Mouse (Mus musculus): ENCODE measurements around the gene Scgn. TPM values are rescaled to one million over a fixed set of nuclear protein-coding genes. Genes with fewer than 3 reads are reported as not detected.

The Scgn gene
- 2.7 and 2.9 TPM in 2 replicates for total RNA-seq (2021)
- long read RNA-seq, experiment 1, partial matches to known transcripts = 0 of 4 reads
- long read RNA-seq, experiment 1, other reads (novel, unspliced or antisense) = 0 of 4 reads
- long read RNA-seq, experiment 2, transcript Scgn-201 (11 exons, 1,412 nt) = major isoform, 6 of 6 reads
- long read RNA-seq, experiment 2, partial matches to known transcripts = 0 of 6 reads
- long read RNA-seq, experiment 2, other reads (novel, unspliced or antisense) = 0 of 6 reads

DNA sequence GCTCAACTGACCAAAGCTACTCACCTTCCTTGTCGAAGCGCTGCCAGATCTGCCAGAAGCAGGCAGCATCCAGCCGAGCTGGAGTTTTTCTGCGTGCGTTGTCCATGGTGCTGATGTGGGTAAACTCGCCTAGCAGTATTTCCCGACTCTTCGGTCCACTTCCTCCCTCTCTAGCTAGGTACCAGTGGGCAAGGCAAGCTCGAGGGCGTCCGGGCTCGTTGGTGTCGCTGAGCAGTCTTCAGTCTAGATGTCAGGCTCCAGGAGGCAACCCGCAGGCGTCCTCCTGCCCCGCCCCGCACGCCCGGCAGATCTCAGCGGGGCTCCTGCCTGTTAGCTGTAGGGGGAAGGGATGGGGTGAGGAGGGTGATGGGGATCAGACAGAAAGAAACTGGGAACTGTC is at the start of gene Scgn:
Gene Scgn (minus strand): TSS at position 287 of the 400 bp plus-strand sequence.
- peak; percentile 81 for DNase-seq

DNA sequence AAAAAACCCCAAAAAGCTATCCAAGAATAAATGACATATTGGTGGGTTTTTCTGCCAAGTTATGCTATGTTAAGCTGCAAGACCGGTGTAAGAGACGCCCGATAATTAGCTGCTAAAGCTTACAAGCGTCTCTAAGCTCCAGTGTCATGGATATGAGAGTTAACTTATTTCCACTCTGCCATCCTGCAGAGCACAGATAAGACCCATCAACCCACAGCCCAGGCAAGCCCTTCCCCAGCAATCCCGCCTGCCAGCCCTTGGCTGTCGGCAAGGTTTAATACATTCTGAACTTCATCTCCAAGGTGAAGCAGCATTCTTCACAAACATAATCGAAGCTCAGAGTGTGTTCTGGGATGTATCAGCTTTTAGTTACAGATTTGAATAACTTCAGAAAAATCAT is 49.2 kb upstream of the Scgn start:
- no peak for DNase-seq

- DNase-seq = no peak
Observed at GRCm38 (mm10) chr13:24037502-24037901, 46.5 kb upstream of the Scgn start.

DNA sequence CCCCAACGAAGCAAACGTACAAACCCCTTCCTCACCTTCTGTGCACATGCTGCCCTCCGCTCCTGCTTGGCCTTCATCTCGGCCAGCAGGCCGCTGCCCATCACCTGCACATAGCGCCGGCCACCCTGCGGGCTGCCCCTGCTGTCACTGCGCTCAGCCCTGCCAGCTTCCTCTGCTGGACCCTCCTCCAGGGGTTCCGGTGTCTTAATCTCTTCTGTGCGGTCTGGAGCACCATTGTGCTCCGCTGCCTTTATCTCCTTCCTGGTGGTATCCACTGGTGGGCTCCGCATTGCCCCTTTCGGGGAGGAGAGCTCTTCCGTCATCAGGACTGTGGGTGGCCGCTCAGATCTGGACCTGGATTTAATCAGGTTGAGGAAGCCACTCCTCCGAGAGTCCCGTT is 45.1 kb upstream of the Scgn start:
- no peak for DNase-seq

DNA sequence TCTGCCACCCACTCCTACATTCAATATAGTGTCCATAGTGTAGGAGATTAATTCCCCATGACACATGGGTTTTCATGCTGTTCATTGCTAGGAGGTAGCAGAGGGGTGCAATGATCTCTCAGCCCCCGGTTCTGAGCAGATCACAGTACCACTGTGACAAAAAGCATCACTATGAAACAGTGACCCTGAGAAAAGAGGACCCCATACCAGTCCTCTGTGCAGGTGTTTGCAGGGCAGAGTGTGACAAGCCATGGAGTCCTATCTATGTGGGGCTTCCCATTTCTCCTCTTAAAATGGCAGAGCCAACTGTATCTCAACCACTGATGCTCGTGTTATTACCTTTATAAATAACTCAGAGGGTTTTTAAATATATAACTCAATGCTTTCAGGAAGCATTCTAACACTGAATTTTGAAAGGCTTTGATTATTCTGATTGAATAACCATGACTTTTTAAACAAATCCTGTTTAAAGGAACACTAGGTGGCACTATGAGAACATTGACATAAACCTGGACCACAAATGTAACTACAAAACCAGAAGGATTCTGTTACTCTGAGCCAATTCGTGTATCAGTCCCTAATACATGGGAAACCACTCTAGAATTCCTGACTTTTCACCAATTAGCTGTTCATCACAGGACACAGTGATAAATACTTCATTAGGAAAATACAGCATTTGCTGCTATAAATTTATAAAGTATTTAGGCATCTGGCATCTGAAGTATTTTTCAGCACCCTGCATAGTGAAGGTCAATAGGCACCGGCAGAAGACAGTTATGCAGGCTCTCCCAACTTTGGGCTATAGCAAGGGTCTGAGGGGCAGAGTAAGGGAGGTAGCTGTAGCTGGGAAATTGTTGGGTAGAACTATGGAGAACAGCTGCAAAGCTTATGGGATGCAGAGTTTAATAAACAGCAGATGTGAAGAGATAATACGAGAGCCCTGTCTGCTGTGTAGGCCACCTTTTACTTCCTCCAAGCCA is 36.5 kb upstream of the Scgn start:
- DNase-seq = no peak

DNA sequence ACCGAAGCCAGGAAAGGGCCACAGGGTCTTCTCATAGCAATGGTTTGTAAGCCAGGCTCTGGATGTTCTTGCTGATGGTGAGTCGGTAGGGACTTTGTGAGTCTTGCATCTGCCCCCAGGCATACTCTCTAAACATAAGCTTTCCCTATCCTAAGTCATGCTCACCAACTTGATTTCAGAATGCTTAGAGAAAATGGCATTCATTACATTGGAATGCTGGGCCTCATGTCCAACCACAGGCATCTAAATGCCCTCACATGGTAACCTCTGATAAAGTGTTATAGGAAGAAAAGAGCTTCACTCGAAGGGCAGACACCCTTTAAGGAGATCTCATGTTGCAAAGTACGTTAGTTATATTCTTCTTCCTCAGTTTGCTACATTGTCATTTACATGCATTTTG is 27.5 kb upstream of the Scgn start:
- no peak for DNase-seq

GRCm38 (mm10) chr13:24005528-24005927 is 14.5 kb upstream of the Scgn start:
- DNase-seq = no peak

DNA sequence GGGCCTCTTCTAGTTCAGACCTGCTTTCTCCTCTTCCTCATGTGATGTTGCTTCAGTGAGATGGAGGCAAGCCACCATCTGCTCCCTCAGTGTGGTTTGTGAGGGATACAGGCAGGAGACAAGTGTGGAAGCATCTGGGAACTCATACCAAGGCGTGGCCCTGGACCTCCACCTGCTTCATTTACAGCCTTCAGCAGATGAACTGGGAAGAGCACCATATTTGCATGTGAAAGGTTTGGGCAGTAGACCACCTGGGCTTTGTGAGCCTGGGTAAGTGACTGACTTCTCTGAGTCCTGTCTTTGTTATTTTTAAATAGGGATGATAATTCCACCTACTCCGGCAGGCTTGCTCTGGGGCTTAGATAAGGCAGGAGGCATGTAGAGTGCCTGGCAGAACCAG is 10.8 kb upstream of the Scgn start:
- no peak for DNase-seq

- DNase-seq = no peak
Observed at GRCm38 (mm10) chr13:24001081-24001480, 10.1 kb upstream of the Scgn start.

DNA sequence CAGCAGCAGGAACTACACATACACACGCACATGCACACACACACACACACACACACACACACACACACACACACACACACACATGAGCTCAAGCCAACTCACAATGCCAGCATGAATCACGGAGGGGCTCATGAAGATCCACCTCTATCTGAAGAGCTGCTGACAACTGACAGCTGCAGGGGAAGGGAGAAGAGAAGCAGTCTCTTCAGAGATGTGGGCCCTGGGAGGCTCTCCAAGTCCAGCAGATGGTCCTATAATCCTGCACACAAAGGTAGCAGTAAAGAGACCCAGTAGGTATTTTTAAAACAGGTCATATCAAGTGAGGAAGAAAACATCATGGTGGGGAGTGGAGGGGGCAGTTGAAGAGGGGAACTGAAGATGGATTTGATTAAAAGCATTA is 7.8 kb upstream of the Scgn start:
- DNase-seq = no peak

GRCm38 (mm10) chr13:23994756-23995155 is 3.7 kb upstream of the Scgn start:
- DNase-seq = no peak

DNA sequence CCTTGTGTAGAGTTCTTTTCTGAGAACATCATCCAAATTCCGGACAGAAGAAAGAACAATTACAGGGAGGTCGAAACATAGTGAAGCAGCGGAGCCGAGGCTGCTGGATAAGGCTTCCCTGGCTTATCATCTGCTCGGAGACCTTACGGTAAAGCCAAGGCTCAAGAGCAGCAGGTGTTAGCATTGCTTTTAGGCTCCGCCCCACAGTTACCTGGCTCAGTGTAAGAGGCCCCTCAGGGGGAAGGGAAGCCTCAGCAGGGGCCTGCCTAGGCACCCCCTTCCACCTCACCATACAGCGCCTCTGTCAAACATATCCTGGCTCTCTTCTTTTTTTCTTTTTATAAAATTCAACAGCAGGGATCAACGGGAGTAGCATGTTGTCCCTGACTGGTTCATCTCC is 3.0 kb upstream of the Scgn start:
- DNase-seq = no peak

DNA sequence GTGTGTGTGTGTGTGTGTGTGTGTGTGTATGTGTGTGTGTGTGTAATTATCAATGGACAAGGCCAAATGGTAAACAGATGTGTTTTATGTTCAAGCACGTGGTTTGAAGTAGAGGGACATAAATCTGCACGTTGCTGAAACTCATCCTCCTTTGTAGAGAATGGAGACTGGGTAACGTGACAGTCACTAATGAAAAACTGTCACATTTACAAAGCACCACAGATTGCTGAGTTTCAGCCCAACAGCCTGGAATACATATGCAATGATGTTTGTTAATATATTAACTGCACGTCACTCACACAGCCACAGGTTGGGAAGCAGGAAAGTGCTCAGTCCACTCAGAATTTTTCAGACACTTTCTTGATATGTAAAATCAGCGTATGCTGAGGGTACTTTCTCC is 563 bp downstream of the Scgn start:
- no peak for DNase-seq

DNA sequence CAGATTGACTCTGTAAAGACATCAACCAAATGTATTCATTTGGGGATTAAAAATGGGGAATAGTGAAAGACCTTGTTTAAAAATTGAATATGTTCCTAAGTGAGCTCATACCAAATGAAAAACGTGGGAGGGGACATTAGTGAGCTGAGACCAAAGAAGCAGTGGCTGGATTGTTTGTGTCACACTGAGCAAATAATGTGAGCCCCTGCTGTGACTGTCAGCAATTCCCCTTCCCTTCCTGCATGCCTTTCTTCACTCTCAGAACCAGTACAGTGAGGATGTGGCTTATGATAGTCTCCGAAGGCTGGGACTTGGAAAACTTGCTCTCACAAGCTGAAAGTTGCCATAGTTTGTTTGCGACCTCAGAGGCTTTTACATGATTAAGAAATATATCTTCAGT is 5.9 kb downstream of the Scgn start:
- DNase-seq = no peak

- DNase-seq = no peak
Observed at GRCm38 (mm10) chr13:23972271-23972670, 18.7 kb downstream of the Scgn start.

GRCm38 (mm10) chr13:23971870-23972269 is 19.1 kb downstream of the Scgn start:
- DNase-seq = no peak

- DNase-seq = no peak
Observed at GRCm38 (mm10) chr13:23964909-23965308, 26.1 kb downstream of the Scgn start.

DNA sequence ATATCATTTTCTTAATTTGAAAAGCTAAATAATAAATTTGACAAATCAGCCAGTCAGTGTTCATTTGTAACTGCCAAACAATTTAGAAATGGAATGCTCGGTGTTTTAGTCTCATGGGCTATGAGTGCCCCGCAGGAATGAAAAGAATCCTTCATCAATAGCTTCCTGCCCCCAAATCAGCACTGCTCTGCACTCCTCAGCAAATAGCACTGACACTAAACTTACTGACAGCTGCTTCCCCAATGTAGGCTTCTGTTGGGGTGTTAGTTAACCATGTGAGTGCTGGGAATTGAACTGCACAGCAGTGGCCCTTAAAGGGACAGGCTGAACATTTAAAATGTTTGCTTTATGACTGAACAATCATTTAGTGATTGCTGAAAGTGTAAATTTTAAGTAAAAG is 31.2 kb downstream of the Scgn start:
- no peak for DNase-seq

DNA sequence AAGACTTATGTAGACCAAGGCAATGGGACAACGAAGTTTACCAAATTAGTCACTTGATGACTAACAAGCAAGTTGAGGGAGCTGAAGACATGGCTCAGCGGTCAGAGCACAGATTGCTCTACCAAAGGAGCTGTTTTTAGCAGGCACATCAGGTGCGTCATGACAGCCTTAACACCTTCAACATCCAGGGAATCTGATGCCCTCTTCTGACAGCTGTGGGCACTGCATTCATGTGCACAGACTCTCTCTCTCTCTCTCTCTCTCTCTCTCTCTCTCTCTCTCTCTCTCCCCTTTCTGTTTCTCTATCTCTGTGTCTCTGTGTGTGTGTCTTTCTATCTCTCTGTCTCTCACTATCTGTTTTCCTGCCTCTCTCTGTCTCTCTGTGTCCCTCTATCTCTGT is 40.1 kb downstream of the Scgn start:
- peak; percentile 66 for DNase-seq

DNA sequence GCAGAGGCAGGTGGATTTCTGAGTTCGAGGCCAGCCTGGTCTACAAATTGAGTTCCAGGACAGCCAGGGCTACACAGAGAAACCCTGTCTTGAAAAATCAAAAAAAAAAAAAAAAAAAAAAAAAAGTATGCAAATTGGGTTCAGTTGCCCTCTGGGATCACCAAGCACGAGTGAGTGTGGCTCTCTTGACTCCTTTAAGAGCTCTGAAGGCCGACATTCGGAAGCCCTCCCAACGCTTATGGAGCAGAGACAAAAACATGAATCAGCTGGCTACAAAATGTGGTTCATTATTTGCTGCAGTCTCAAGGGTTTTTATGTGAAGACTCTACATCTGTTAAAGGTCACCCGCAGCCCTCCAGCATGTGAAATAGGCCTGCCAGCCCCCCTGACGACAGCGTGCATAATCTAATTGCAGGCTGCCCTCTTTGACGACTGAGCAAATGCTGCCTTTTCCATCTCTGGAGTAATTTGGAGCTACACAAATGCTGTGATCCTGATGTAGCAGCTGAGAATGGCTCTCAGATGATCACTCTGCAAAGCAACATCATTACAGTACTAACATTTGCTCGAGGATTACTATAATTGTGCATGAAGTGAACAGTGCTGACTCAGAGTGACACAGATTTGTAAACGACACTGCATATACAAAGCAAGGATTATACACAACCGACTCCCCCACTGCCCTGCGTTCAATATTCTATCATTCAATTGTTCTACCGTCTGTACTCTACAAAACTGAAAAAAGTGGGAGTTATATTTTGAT is 41.3 kb downstream of the Scgn start:
- no peak for DNase-seq

DNA sequence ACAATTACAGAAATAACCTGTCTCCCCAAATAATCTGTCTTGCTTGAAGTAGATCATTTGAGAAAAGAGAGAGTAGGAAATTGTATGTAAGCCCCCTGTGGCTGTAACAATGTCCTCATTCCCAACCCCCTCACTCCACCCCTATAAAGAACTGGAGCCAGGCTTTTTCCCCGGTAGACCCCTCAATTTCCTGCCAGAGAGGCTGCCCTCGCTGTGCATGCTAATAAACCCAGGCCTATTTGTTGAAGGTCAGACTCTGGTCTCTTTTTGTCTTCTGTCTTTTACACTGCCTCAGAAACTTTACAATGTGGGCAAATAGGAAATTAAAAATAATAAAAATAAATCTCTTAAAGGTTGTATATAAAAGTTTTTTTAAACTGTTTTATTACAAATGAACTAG is 44.8 kb downstream of the Scgn start:
- DNase-seq = no peak

DNA sequence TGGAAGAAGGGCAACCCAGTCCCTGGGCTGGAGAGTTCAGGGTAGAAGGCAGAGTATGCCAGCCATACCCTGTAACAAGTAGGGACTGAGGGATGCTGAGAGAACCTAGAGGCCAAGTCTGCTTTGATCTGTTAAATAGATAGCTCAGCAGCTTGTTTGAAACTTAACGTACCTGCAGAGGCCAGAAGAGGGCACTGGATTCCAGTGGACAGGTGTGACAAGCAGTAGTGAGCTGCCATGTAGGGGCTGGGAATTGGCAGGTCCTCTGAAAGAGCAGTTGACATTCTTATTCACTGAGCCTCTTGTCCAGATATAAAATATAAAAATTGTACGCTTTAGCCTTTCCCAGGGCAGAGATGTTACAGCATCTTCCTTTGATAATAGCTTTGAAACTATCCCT is 48.2 kb downstream of the Scgn start:
- DNase-seq = no peak

- no peak for DNase-seq
Observed at GRCm38 (mm10) chr13:23940291-23940690, 50.7 kb downstream of the Scgn start.

Data from adrenal gland, postnatal 14 days (tissue).